Mouse (Mus musculus): ENCODE measurements at regions not wholly inside any gene's neighbourhood (a gene's known extent, or its start where the extent isn't known, plus 50 kb on each side); places are given as distances from the start of the nearest gene placed in this dataset.

GRCm38 (mm10) chr17:45871666-45872653 is 138.3 kb upstream of the 1600014C23Rik start:
- H3K4me1 ChIP-seq (replicated peaks; ENCODE audit: control insufficient read depth, insufficient read depth, low read length): peaks cover 9% of the 10 kb centered on the region
- H3K27me3 ChIP-seq (ENCODE audit: control insufficient read depth, insufficient read depth, low read length): peaks cover 11% of the 10 kb centered on the region
- no peak overlapping the region for H3K4me3 ChIP-seq (ENCODE audit: control insufficient read depth, insufficient read depth, low read length)
- no peak for DNase-seq
- WGBS: 14% methylated on average over 22 of the region's 22 CpGs
- H3K36me3 ChIP-seq (ENCODE audit: control insufficient read depth, insufficient read depth, low read length): no peaks in the 10 kb centered on the region
- no peak for TF ChIP-seq POLR2A (IDR thresholded peaks at IDR 0.05; ENCODE audit: control insufficient read depth, extremely low read depth, insufficient read depth, low read length, poor library complexity)
- no peak for TF ChIP-seq CTCF (IDR thresholded peaks at IDR 0.05; ENCODE audit: borderline replicate concordance, control insufficient read depth, extremely low read depth, insufficient read depth, low read length, poor library complexity)
- no peak overlapping the region for H3K27ac ChIP-seq (ENCODE audit: control insufficient read depth, insufficient read depth, low read length)

GRCm38 (mm10) chr17:45871067-45871466 is 137.4 kb upstream of the 1600014C23Rik start:
- no peak for TF ChIP-seq CTCF (IDR thresholded peaks at IDR 0.05; ENCODE audit: borderline replicate concordance, control insufficient read depth, extremely low read depth, insufficient read depth, low read length, poor library complexity)
- TF ChIP-seq POLR2A (IDR thresholded peaks at IDR 0.05; ENCODE audit: control insufficient read depth, extremely low read depth, insufficient read depth, low read length, poor library complexity): no peak
- Histone ChIP-seq H3K4me1 (replicated peaks; ENCODE audit: control insufficient read depth, insufficient read depth, low read length) (peaks cover 9% of the 10 kb centered on the region), H3K4me3 (ENCODE audit: control insufficient read depth, insufficient read depth, low read length) (no peak overlapping the region), H3K36me3 (ENCODE audit: control insufficient read depth, insufficient read depth, low read length) (no peaks in the 10 kb centered on the region), H3K27ac (ENCODE audit: control insufficient read depth, insufficient read depth, low read length) (no peak overlapping the region), H3K27me3 (ENCODE audit: control insufficient read depth, insufficient read depth, low read length) (peaks cover 11% of the 10 kb centered on the region)
- WGBS: 50% methylated on average over 9 of the region's 9 CpGs
- no peak for DNase-seq

GRCm38 (mm10) chr17:45869014-45869968 is 135.6 kb upstream of the 1600014C23Rik start:
- Histone ChIP-seq H3K27ac (ENCODE audit: control insufficient read depth, insufficient read depth, low read length) (no peak overlapping the region), H3K4me3 (ENCODE audit: control insufficient read depth, insufficient read depth, low read length) (no peak overlapping the region), H3K36me3 (ENCODE audit: control insufficient read depth, insufficient read depth, low read length) (no peaks in the 10 kb centered on the region), H3K4me1 (replicated peaks; ENCODE audit: control insufficient read depth, insufficient read depth, low read length) (peaks cover 5% of the 10 kb centered on the region), H3K27me3 (ENCODE audit: control insufficient read depth, insufficient read depth, low read length) (peaks cover 11% of the 10 kb centered on the region)
- WGBS: 92% methylated on average over 17 of the region's 17 CpGs
- TF ChIP-seq POLR2A (IDR thresholded peaks at IDR 0.05; ENCODE audit: control insufficient read depth, extremely low read depth, insufficient read depth, low read length, poor library complexity) (no peak), CTCF (IDR thresholded peaks at IDR 0.05; ENCODE audit: borderline replicate concordance, control insufficient read depth, extremely low read depth, insufficient read depth, low read length, poor library complexity) (no peak)
- no peak for DNase-seq

- WGBS: 92% methylated on average over 4 of the region's 4 CpGs
- Histone ChIP-seq H3K4me1 (replicated peaks; ENCODE audit: control insufficient read depth, insufficient read depth, low read length) (peaks cover 5% of the 10 kb centered on the region; the same call in 1 of the 2 replicates), H3K27ac (ENCODE audit: control insufficient read depth, insufficient read depth, low read length) (no peak overlapping the region), H3K36me3 (ENCODE audit: control insufficient read depth, insufficient read depth, low read length) (no peaks in the 10 kb centered on the region), H3K27me3 (ENCODE audit: control insufficient read depth, insufficient read depth, low read length) (peaks cover 11% of the 10 kb centered on the region), H3K4me3 (ENCODE audit: control insufficient read depth, insufficient read depth, low read length) (no peak overlapping the region)
- TF ChIP-seq CTCF (IDR thresholded peaks at IDR 0.05; ENCODE audit: borderline replicate concordance, control insufficient read depth, extremely low read depth, insufficient read depth, low read length, poor library complexity): no peak
- no peak for TF ChIP-seq POLR2A (IDR thresholded peaks at IDR 0.05; ENCODE audit: control insufficient read depth, extremely low read depth, insufficient read depth, low read length, poor library complexity)
- DNase-seq: no peak
Measured at GRCm38 (mm10) chr17:45868539-45868938, 134.9 kb upstream of the 1600014C23Rik start.

- Histone ChIP-seq H3K4me3 (ENCODE audit: control insufficient read depth, insufficient read depth, low read length) (no peak overlapping the region), H3K36me3 (ENCODE audit: control insufficient read depth, insufficient read depth, low read length) (no peaks in the 10 kb centered on the region), H3K4me1 (replicated peaks; ENCODE audit: control insufficient read depth, insufficient read depth, low read length) (peaks cover 5% of the 10 kb centered on the region; the same call in 1 of the 2 replicates), H3K27me3 (ENCODE audit: control insufficient read depth, insufficient read depth, low read length) (peaks cover 11% of the 10 kb centered on the region), H3K27ac (ENCODE audit: control insufficient read depth, insufficient read depth, low read length) (no peak overlapping the region)
- 89% methylated on average over 5 of the region's 5 CpGs for WGBS
- DNase-seq: no peak
- TF ChIP-seq POLR2A (IDR thresholded peaks at IDR 0.05; ENCODE audit: control insufficient read depth, extremely low read depth, insufficient read depth, low read length, poor library complexity): no peak
Measured at GRCm38 (mm10) chr17:45867727-45868126, 134.1 kb upstream of the 1600014C23Rik start.
